Mouse (Mus musculus): ENCODE measurements around the gene Patz1.

GRCm38 (mm10) chr11:3310789-3311585, 22.3 kb downstream of the Patz1 start:
- TF ChIP-seq CTCF (IDR thresholded peaks at IDR 0.05; ENCODE audit: low read depth, low read length) = no peak
- TF ChIP-seq POLR2A (IDR thresholded peaks at IDR 0.05; ENCODE audit: borderline replicate concordance, low read depth, low read length) = no peak
